Mouse (Mus musculus) embryo, embryonic 10 days (tissue): ENCODE measurements around the gene Dnajc1.

ENCODE experiments used
- DNase-seq: peaks from one replicate; pipeline ENCODE4 v3.0.0-alpha.2; 2015; ENCODE audit warnings: low spot score

The Dnajc1 gene

DNA sequence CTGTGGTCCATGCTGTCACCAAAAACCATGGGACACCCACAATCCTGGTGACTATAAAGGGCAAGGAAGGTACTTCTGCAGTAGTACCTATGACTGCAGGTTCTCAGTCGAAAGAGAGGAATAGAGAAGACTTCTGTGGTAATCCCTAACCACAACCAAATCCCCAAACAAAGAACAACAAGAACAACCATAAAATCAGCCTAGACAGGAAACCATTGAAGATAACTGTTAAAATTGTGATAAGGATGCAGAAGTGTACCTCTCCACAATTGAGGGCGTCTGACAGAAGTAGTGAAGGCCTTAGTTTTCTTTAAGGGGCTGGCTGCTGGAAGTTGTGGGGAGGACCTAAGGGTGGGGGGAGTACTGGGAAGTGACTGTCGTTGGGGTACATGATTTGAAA, 91.7 kb downstream of the Dnajc1 start:
- DNase-seq, result no peak

GRCm38 (mm10) chr2:18285175-18285574, 107.5 kb downstream of the Dnajc1 start:
- DNase-seq, result no peak

DNA sequence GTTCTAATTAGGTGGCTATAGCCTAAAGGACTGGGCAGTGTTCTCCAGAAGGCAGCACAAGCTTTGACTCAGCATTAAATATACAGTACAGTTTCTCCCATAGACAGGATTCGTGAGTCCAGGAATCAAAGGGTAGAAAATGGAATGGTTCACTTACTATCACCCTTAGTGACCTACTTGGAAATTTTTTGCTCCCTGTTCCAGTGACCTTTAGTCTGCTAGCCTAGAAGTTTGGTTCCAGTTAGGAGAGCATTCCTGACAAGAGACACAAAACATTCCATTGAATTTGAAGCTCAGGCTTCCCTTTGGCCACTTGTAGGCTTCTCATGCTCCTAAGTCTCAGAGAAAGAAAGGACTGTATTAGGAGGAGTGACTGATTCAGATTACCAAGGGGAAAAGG, 126.9 kb downstream of the Dnajc1 start:
- DNase-seq, result no peak

DNA sequence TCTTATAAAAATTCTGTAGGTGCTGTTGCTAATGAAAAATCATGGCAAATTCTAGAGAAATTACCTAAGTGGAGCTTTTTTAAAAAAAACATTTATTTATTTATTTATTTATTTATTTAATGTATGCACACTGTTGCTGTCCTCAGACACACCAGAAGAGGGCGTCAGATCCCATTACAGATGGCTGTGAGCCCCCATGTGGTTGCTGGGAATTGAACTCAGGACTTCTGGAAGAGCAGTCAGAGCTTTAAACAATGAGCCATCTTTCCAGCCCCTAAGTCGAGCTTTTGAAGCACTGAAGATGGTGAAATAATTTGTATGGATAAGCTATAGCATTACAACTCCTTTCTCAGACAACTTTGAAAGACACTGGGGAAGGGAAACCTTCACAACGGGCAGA, 128.1 kb downstream of the Dnajc1 start:
- DNase-seq, result no peak

DNA sequence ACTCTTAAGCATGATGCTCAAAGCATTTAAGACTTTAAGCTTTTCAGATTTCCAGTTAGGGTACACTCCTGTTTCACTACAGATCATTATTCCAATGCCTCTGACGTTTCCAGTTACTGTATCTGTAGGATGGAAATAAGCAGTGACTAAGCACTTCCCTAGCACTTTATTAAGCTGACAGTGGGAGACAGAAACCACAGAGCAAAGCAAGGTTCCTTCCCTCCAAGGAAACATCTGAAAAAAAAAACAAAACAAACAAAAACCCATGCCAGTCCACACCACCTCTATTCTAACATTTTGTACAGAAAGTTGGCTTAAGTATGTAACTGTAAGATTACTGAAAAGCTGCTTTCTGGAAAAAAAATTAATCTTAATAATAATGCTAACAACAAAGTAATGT, 130.3 kb downstream of the Dnajc1 start:
- no peak for DNase-seq

DNA sequence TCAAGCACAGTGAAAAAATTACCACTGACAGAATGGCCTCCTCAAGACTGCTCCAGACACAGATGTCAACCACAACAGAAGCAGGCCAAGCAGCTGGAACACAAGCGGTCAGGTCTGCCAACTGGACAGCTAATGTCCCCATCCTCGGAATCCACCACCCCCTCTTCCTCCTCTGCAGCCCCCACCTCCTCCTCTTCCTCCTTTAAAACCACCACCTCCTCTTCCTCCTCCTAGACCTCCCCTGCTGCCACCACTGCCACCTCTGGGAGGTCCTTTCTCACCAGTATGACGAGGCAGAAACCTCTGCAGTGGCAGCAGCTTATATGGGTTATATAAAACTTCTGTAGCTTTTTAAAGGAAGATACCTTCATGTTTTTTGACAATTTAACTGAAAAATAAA, 143.4 kb downstream of the Dnajc1 start:
- no peak for DNase-seq

- no peak for DNase-seq
Observed at GRCm38 (mm10) chr2:18235524-18235923, 157.1 kb downstream of the Dnajc1 start.

DNA sequence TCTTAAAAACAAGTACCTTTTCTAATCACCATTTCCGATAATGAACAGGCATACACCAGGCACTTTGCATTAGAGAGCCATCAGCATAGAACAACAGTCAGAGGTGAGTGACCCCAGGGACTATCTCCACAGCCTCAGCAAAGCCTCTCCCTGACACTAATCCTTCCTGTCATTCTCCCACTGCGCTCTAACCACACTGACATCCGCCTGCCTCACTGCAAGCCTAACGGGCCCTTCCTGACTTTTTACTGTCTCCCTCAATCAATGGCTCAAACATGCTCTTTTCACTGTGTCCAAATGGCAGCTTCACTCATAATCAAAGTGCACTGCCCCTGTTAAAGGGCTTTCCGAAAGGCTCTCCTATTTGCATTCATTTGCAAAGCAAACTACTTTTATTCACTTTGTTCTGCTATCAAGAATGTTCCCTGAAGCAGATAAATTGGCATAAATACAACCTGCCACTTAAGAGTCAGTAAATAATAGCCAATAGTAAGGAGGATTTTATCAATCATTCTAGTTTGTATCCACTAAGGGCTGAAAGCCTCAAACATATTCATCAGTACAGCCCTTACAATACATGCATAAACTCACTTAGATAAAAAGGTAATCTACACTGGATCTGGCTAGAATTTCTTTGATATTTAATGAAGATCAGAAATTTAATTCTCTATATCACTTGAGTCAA, 159.6 kb downstream of the Dnajc1 start:
- peak; percentile 74 for DNase-seq

DNA sequence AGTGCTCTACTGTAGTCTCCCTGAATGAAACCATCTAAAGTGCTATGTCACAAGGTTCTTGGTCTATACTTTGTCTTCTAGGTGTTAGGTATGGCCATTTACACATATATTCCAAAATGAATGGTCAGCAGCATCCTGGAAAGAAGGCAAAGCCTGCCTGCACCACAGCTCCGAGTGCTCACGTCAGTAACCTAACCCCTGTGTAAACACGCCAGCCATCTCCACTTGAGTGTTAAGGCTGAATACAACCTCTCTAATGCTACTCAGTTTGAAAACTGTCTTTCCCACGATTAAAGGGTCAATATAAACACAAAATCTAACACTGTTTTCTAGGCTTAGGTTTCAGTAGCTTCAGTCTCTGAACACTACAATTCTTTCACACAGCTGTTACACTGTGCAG, 161.5 kb downstream of the Dnajc1 start:
- peak; percentile 35 for DNase-seq

DNA sequence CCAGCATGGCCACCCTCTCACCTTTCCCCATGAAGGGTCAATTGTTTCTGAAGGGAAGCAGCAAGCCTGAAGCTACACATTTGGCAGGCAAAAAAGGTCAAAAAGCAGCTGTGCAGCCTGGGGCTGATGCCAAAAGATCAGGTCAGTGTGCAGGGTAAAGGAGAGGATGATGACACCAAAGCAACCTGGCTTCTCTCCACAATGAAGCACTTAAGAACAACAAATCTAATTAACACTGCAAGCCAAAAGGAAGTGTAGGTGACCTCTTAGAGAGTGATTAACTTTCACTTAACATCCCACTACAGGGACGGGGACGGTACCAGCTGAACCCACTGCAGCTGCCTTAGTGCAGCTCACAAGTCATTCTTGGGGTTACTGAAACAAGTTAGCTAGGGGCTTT, 163.4 kb downstream of the Dnajc1 start:
- peak; percentile 82 for DNase-seq

DNA sequence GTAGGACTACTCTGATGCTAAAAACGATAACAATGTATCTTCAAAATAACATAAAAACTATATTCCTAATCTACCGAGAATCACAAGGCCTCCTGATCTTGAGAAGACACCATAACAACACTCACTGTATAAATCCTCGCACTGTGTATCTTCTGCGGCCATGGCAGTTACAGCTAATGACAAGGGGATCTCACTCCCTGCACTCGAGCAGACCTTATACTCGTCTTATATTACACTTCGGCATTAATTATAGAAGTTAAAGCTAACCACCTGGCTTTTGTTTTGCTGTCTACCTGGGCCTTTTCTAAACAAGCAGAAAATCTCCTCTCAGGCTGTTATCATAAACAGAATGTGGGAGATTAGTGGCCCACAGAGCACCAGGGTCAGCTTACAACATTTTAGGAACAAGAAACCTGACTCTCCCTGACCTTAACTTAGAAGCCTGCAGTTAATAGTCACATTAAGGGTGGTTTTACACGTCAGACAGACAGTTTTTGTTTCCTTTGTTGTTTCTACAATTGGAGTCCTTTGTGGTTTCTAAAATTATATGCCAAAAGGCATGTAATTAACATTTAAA, 164.1 kb downstream of the Dnajc1 start:
- DNase-seq, result peak; percentile 41

DNA sequence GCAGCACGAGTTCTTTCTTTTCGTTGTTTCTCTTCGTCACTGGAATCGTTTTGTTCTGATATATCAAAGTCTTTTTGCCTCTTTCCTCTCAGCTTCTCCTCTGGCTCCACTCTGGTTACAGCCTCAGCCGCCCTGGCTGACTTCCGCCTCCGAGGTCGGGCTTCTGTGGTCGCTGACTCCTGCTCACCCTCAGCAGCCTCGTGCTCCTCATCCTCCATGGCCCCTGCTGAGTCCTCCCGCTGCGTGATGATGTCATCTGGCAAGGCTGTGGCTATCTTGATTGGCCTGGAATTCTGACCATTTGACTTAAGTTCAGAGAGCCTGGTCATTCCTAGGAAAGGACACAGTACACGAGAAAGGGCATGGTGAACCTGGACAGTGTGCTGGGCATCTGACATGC, 173.1 kb downstream of the Dnajc1 start:
- DNase-seq, result no peak

GRCm38 (mm10) chr2:18219136-18219535, 173.5 kb downstream of the Dnajc1 start:
- no peak for DNase-seq

- DNase-seq, result no peak
Observed at GRCm38 (mm10) chr2:18218500-18218899, 174.1 kb downstream of the Dnajc1 start.

DNA sequence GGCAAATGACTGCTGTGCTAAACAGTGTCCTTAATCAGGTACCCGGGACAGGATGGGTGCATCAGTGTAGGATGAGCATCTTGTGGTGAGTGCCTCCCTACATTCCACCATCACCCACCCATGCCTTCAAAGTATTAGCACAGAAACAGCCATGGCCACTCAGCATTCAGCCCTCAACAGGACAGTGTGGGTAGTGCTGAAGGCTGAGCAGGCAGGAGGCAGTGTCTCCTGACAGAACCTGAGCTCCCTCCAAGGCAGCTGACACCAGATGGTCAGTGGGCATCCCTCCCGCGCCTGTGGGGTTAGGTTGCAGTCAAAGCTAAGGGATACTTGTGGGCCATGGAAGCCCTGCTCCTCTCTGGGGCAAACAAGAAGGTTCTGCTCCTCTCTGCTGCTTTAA, 174.8 kb downstream of the Dnajc1 start:
- DNase-seq, result peak; percentile 43

- no peak for DNase-seq
Observed at GRCm38 (mm10) chr2:18214031-18214430, 178.6 kb downstream of the Dnajc1 start.

DNA sequence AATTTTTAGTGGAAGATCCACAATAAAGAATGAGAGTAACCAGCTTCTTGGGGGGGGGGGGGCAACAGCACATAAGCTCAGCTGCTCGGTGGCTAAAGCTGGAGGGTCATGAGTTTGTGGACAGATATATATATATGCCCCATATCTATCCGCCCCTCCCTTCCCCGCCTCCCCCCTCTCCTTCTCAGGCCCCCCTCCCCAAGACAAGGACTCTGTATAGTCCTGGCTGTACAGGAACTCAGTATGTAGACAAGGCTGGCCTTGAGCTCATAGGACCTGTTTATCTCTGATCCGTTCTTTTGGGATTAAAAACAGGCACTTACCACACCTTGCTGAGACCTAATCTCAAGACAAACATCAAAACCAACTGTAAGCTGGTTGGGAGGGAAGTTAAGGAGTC, 182.7 kb downstream of the Dnajc1 start:
- DNase-seq, result no peak

GRCm38 (mm10) chr2:18209211-18209823, 183.3 kb downstream of the Dnajc1 start:
- no peak for DNase-seq

- DNase-seq, result no peak
Observed at GRCm38 (mm10) chr2:18208578-18208977, 184.1 kb downstream of the Dnajc1 start.

DNA sequence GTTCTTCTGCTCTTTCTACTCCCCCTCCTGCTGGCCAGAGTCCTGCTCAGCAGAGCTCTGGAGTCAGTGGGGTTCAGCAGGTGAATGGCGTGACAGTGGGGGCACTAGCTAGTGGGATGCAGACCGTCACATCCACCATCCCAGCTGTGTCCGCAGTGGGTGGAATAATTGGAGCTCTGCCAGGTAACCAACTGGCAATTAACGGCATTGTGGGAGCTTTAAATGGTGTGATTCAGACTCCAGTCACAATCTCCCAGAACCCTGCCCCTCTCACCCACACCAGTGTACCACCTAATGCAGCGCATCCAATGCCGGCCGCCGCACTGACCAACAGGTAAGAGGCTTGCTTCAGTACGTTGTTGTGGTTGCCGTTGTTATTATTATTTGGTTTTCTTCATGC, 185.8 kb downstream of the Dnajc1 start:
- DNase-seq, result no peak

- DNase-seq, result peak; percentile 59
Observed at GRCm38 (mm10) chr2:18205118-18205517, 187.5 kb downstream of the Dnajc1 start.

DNA sequence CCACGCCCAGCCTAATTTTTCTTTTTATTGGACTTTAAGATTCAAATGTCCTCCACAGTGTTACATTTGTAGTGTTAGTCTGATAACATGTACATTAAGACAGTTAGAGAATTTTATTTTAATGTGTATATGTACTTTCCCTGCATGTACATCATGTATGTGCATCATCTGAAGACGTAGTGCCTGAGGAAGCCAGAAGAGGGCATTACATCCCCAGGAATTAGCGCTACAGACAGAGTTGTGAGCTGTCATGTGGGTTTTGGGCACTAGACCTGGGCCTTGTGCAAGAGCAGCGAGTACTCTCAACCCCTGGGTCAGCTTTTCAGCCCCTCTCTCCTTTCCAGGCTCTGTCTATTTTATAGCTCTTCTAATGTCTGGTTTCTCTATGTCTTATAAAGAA, 189.7 kb downstream of the Dnajc1 start:
- DNase-seq, result no peak

- no peak for DNase-seq
Observed at GRCm38 (mm10) chr2:18201820-18202462, 190.7 kb downstream of the Dnajc1 start.
